Mouse (Mus musculus): ENCODE measurements around the gene 1700020N01Rik. TPM values are rescaled to one million over a fixed set of nuclear protein-coding genes. Genes with fewer than 3 reads are reported as not detected.

Gene 1700020N01Rik
- polyA plus RNA-seq, 1 experiment from 2014 or later, result not detected

DNA sequence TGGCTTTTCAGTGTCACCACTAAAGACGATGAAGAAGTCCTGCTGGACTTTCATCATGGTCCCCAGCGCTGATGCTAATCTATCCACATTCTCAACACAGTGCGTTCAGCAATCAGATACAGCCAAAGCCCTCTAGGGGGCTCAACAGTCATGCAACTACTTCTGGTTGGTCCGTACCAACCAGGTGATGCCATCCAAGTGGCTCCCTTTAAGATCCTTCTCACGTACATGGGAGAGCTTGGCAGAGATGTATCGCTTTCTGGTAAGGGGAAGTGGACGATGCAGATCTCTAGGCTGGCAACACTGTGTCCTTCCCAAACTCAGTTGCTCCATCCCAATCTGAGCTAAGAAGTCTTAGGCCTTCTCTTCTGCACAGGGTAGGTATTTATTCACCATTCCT, 60.5 kb downstream of the 1700020N01Rik start:
- H3K4me2 ChIP-seq (ENCODE audit: low read depth, low read length), result no peak overlapping the region
- no peak overlapping the region for H3K9ac ChIP-seq (replicated peaks; ENCODE audit: low read length)
- no peaks in the 10 kb centered on the region for H3K4me1 ChIP-seq (ENCODE audit: control insufficient read depth, insufficient read depth, low read length)
- H3K4me3 ChIP-seq (ENCODE audit: low read depth, low read length), result no peak overlapping the region
- H3K27ac ChIP-seq (replicated peaks; ENCODE audit: low read depth, low read length), result no peak overlapping the region
- H3K36me3 ChIP-seq (replicated peaks; ENCODE audit: control insufficient read depth, insufficient read depth, low read depth, low read length), result no peaks in the 10 kb centered on the region
- H3K27me3 ChIP-seq (ENCODE audit: control insufficient read depth, insufficient read depth, low read length), result no peaks in the 10 kb centered on the region
- no peaks in the 10 kb centered on the region for H3K9me3 ChIP-seq (replicated peaks; ENCODE audit: control insufficient read depth, low read length)
- no peak for DNase-seq (ENCODE audit: low spot score)
- 88% methylated on average over 7 of the region's 7 CpGs for WGBS
- no peak for ATAC-seq (replicated peaks; ENCODE audit: insufficient number of reproducible peaks, low FRiP score, low TSS enrichment, low read depth)

GRCm38 (mm10) chr10:21659576-21660246, 66.8 kb downstream of the 1700020N01Rik start:
- Histone ChIP-seq H3K27ac (replicated peaks; ENCODE audit: low read depth, low read length) (no peak overlapping the region), H3K9me3 (replicated peaks; ENCODE audit: control insufficient read depth, low read length) (no peaks in the 10 kb centered on the region), H3K4me3 (ENCODE audit: low read depth, low read length) (no peak overlapping the region), H3K4me2 (ENCODE audit: low read depth, low read length) (no peak overlapping the region), H3K9ac (replicated peaks; ENCODE audit: low read length) (no peak overlapping the region), H3K27me3 (ENCODE audit: control insufficient read depth, insufficient read depth, low read length) (no peaks in the 10 kb centered on the region), H3K4me1 (ENCODE audit: control insufficient read depth, insufficient read depth, low read length) (no peaks in the 10 kb centered on the region), H3K36me3 (replicated peaks; ENCODE audit: control insufficient read depth, insufficient read depth, low read depth, low read length) (no peaks in the 10 kb centered on the region)
- DNase-seq (ENCODE audit: low spot score) (no peak), ATAC-seq (replicated peaks; ENCODE audit: insufficient number of reproducible peaks, low FRiP score, low TSS enrichment, low read depth) (no peak)
- WGBS, result 87% methylated on average over 8 of the region's 8 CpGs

- H3K4me2 ChIP-seq (ENCODE audit: low read depth, low read length), result no peak overlapping the region; the same call in 1 of the 2 replicates
- no peak overlapping the region for H3K27ac ChIP-seq (replicated peaks; ENCODE audit: low read depth, low read length)
- WGBS, result 44% methylated on average over 17 of the region's 17 CpGs
- H3K36me3 ChIP-seq (replicated peaks; ENCODE audit: control insufficient read depth, insufficient read depth, low read depth, low read length), result no peaks in the 10 kb centered on the region
- ATAC-seq (replicated peaks; ENCODE audit: insufficient number of reproducible peaks, low FRiP score, low TSS enrichment, low read depth) (no peak), DNase-seq (ENCODE audit: low spot score) (peak; percentile 46)
- H3K9ac ChIP-seq (replicated peaks; ENCODE audit: low read length), result no peak overlapping the region
- no peaks in the 10 kb centered on the region for H3K9me3 ChIP-seq (replicated peaks; ENCODE audit: control insufficient read depth, low read length)
- H3K27me3 ChIP-seq (ENCODE audit: control insufficient read depth, insufficient read depth, low read length), result no peaks in the 10 kb centered on the region
- no peak overlapping the region for H3K4me3 ChIP-seq (ENCODE audit: low read depth, low read length)
- H3K4me1 ChIP-seq (ENCODE audit: control insufficient read depth, insufficient read depth, low read length), result no peaks in the 10 kb centered on the region
Observed at GRCm38 (mm10) chr10:21668976-21669375, 76.0 kb downstream of the 1700020N01Rik start.

DNA sequence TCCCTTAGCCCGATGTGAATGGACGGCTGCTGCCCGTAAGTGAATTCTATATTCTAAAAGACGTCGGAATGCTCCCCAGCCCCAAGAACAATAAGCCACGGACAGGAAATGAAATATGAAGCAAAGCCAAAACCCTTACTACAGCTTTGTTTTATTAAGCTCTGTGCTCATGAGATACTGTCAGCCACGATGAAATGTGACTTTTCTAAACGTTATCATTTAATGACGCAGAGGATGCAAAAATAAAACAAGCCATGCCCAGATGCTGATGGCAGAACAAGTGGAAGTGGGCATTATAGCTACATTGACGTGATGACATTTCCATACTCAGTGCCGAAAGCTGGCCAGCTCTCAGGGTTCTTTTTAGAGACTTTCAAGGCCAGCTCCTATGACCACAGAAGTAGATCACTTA, 76.8 kb downstream of the 1700020N01Rik start:
- WGBS, result 62% methylated on average over 11 of the region's 11 CpGs
- no peaks in the 10 kb centered on the region for H3K27me3 ChIP-seq (ENCODE audit: control insufficient read depth, insufficient read depth, low read length)
- no peak overlapping the region for H3K27ac ChIP-seq (replicated peaks; ENCODE audit: low read depth, low read length)
- no peaks in the 10 kb centered on the region for H3K9me3 ChIP-seq (replicated peaks; ENCODE audit: control insufficient read depth, low read length)
- H3K36me3 ChIP-seq (replicated peaks; ENCODE audit: control insufficient read depth, insufficient read depth, low read depth, low read length), result no peaks in the 10 kb centered on the region
- H3K4me1 ChIP-seq (ENCODE audit: control insufficient read depth, insufficient read depth, low read length), result no peaks in the 10 kb centered on the region
- H3K4me3 ChIP-seq (ENCODE audit: low read depth, low read length), result no peak overlapping the region
- ATAC-seq (replicated peaks; ENCODE audit: insufficient number of reproducible peaks, low FRiP score, low TSS enrichment, low read depth), result no peak
- no peak for DNase-seq (ENCODE audit: low spot score)
- H3K4me2 ChIP-seq (ENCODE audit: low read depth, low read length), result no peak overlapping the region
- H3K9ac ChIP-seq (replicated peaks; ENCODE audit: low read length), result no peak overlapping the region

- Histone ChIP-seq H3K4me3 (ENCODE audit: low read depth, low read length) (no peak overlapping the region), H3K9me3 (replicated peaks; ENCODE audit: control insufficient read depth, low read length) (no peaks in the 10 kb centered on the region), H3K27ac (replicated peaks; ENCODE audit: low read depth, low read length) (no peak overlapping the region), H3K4me1 (ENCODE audit: control insufficient read depth, insufficient read depth, low read length) (no peaks in the 10 kb centered on the region), H3K4me2 (ENCODE audit: low read depth, low read length) (no peak overlapping the region), H3K36me3 (replicated peaks; ENCODE audit: control insufficient read depth, insufficient read depth, low read depth, low read length) (no peaks in the 10 kb centered on the region), H3K9ac (replicated peaks; ENCODE audit: low read length) (no peak overlapping the region), H3K27me3 (ENCODE audit: control insufficient read depth, insufficient read depth, low read length) (no peaks in the 10 kb centered on the region)
- DNase-seq (ENCODE audit: low spot score) (no peak), ATAC-seq (replicated peaks; ENCODE audit: insufficient number of reproducible peaks, low FRiP score, low TSS enrichment, low read depth) (no peak)
- 84% methylated on average over 5 of the region's 5 CpGs for WGBS
Observed at GRCm38 (mm10) chr10:21670168-21670567, 77.2 kb downstream of the 1700020N01Rik start.

Other genes with a start within 250 kb of the 1700020N01Rik start
- gene Aldh8a1, start 215.9 kb upstream of the 1700020N01Rik start, polyA plus RNA-seq (2014; fragmentation: Nextera tagmentation; extraction: Ambion mirVana), result not detected in 2 replicates